Mouse (Mus musculus): Measurements from ENCODE around the gene Dlg2. TPM values are rescaled to one million over a fixed set of nuclear protein-coding genes. Genes with fewer than 3 reads are reported as not detected.

The Dlg2 gene
- 0.35 and 0.51 TPM in 2 replicates for polyA plus RNA-seq (2015; fragmentation: Nextera tagmentation; extraction: Ambion mirVana)

DNA sequence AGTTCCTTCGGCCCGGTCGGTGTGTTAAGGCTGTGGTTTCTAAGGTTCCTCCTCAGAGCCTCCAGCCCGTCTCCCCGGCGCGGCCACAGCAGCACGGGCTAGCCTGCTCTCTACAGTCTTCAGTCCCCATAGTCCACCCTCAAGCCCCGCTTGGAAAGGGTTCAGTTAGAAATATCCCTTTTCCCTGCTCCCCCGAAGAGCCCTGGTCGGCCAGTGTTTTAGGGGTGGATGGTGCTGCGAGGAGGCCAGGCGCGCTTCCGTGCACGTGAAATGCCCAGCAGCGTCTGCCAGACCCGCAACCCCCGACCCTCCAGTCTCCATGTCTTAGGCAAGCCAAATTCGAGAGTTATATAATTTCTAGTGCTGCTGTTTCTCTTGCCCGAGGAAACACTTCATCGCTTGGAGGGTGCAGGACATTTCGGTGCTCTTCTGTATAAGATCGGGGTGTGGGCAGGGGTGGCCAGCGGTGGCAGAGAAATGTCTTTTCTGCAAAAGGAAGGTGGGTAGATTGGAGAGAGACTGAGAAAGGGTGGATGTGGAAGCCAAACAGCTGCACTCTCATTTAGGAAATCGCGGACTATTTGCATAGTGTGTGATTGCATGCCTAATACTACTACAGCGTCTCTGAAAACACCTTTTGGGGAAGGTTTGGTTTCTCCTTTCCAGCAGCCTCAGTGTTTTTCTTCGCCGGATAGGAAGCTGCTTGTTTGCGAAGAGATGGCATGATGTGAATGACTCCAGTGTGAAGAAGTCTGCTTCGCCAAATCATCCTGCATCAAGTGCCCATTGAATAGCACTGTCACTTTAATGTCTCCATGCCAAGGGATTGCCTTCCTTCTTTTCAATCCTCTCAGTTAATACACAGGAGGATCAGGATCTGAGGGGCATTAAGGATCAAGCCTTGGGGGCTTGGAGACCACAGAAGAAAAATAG, at the start of gene Dlg2:
TSS of gene Dlg2 (plus strand) at position 360 of the 933 bp plus-strand sequence.
- peak within 1 kb of the TSS; percentile 97 for H3K4me2 ChIP-seq (ENCODE audit: low read depth, low read length)
- peak within 1 kb of the TSS; percentile 80 for H3K4me3 ChIP-seq (ENCODE audit: low read depth, low read length)
- H3K36me3 ChIP-seq (ENCODE audit: control insufficient read depth, insufficient read depth) = no peaks in the 10 kb centered on the region
- H3K9me3 ChIP-seq (replicated peaks; ENCODE audit: control insufficient read depth, low read length) = no peaks in the 10 kb centered on the region
- under 1% methylated on average over 32 of the region's 32 CpGs for WGBS (ENCODE audit: insufficient replicate concordance)
- peaks cover 11% of the 10 kb centered on the region for H3K4me1 ChIP-seq (ENCODE audit: control insufficient read depth, low read depth, low read length)
- peak within 1 kb of the TSS; percentile 82 for H3K9ac ChIP-seq (ENCODE audit: low read depth, low read length)
- H3K27me3 ChIP-seq (ENCODE audit: control insufficient read depth, insufficient read depth, low read depth, low read length) = peaks cover 6% of the 10 kb centered on the region
- H3K27ac ChIP-seq (ENCODE audit: low read length) = peak within 1 kb of the TSS; percentile 76
- no peak for ATAC-seq (ENCODE audit: low read depth)

DNA sequence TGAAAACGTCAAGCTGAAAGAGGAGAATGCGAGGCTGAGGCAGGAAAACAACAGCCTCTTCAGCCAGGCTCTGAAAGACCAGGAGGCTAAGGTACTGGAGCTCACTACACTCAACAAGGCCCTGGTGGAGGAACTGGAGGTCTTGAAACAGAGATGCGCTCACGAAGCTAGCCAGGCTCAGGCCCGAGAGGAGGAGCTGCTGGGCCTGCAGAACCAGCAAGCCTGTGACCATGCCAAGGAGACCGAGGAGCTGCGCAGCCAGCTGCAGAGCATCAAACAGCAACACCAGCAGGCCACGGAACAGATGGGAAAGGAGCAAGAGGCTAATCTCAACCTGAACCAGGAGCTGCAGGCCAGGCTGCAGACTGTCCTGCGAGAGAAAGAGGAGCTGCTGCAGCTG, 49.5 kb upstream of the Dlg2 start:
- ATAC-seq (ENCODE audit: low read depth) = no peak
- Histone ChIP-seq H3K36me3 (ENCODE audit: control insufficient read depth, insufficient read depth) (no peaks in the 10 kb centered on the region), H3K27ac (ENCODE audit: low read length) (no peak overlapping the region), H3K9me3 (replicated peaks; ENCODE audit: control insufficient read depth, low read length) (no peaks in the 10 kb centered on the region), H3K4me1 (ENCODE audit: control insufficient read depth, low read depth, low read length) (no peaks in the 10 kb centered on the region), H3K27me3 (ENCODE audit: control insufficient read depth, insufficient read depth, low read depth, low read length) (no peaks in the 10 kb centered on the region), H3K4me2 (ENCODE audit: low read depth, low read length) (peak overlapping the region; percentile 63; the same call in 1 of the 2 replicates), H3K9ac (ENCODE audit: low read depth, low read length) (no peak overlapping the region), H3K4me3 (ENCODE audit: low read depth, low read length) (peak overlapping the region; percentile 42; the same call in 1 of the 2 replicates)
- WGBS (ENCODE audit: insufficient replicate concordance) = 53% methylated on average over 9 of the region's 9 CpGs

DNA sequence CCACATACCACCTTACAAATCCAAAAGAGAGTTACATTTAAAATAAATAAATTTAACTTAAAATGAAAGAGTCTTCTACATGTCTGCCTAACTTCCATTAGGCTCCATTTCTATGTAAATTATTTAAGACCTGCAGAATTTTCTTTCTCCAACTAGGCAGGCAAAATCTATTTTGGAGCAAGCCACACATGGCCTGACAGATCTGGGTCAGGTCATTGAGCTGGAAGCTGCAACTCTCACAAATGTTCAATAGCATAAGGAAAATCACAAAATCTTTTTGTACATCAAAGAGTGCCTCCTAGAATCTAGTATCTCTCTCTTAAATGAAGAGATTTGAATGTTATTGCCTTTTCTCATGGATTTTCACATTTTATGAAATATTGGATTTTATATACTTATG, 44.3 kb upstream of the Dlg2 start:
- no peak overlapping the region for H3K27ac ChIP-seq (ENCODE audit: low read length)
- no peaks in the 10 kb centered on the region for H3K36me3 ChIP-seq (ENCODE audit: control insufficient read depth, insufficient read depth)
- H3K4me2 ChIP-seq (ENCODE audit: low read depth, low read length) = no peak overlapping the region
- H3K9me3 ChIP-seq (replicated peaks; ENCODE audit: control insufficient read depth, low read length) = no peaks in the 10 kb centered on the region
- no peak for ATAC-seq (ENCODE audit: low read depth)
- no peak overlapping the region for H3K4me3 ChIP-seq (ENCODE audit: low read depth, low read length)
- no peak overlapping the region for H3K9ac ChIP-seq (ENCODE audit: low read depth, low read length)
- no peaks in the 10 kb centered on the region for H3K4me1 ChIP-seq (ENCODE audit: control insufficient read depth, low read depth, low read length)
- H3K27me3 ChIP-seq (ENCODE audit: control insufficient read depth, insufficient read depth, low read depth, low read length) = no peaks in the 10 kb centered on the region

DNA sequence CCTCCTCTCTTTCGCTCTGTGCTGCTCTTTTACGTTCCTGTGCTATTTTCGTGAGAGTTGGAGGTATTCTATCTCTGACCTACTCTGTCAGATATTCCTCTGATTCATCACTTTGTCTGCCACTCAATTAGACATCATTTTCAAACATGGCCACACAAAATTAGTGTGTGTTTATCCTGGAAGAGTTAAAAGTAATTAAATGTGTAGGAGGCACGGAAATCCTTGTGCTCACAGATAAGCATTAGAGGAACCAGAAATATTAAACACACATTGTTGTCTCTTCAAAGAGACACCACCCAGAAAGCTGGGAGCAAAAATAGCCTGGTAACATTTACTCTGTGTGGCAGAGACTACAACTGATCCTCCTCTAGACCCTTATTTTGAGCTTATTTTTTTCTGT, 36.4 kb upstream of the Dlg2 start:
- Histone ChIP-seq H3K4me1 (ENCODE audit: control insufficient read depth, low read depth, low read length) (no peaks in the 10 kb centered on the region), H3K27ac (ENCODE audit: low read length) (no peak overlapping the region), H3K4me2 (ENCODE audit: low read depth, low read length) (no peak overlapping the region), H3K4me3 (ENCODE audit: low read depth, low read length) (no peak overlapping the region), H3K9ac (ENCODE audit: low read depth, low read length) (no peak overlapping the region), H3K27me3 (ENCODE audit: control insufficient read depth, insufficient read depth, low read depth, low read length) (no peaks in the 10 kb centered on the region), H3K9me3 (replicated peaks; ENCODE audit: control insufficient read depth, low read length) (no peaks in the 10 kb centered on the region), H3K36me3 (ENCODE audit: control insufficient read depth, insufficient read depth) (no peaks in the 10 kb centered on the region)
- 79% methylated on average over 4 of the region's 4 CpGs for WGBS (ENCODE audit: insufficient replicate concordance)
- ATAC-seq (ENCODE audit: low read depth) = no peak

DNA sequence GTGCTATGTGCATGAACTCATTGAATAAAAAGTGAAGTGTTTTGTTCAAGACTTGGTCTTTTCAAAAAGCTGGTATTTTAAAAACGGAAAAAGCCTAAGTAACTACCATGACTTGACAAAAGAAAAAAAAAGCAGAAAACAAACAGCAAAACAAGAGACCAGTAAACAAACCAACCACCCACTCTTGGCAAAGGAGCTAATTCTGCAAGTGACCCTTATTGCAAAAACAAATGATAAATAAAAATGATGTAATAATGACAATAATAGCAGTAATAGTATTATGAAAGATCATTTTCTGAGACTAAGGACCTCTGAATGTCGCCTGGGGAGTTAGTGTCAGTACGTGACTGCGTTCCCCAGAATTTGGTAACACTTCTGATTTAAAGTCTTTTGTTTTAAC, 34.4 kb upstream of the Dlg2 start:
- Histone ChIP-seq H3K27me3 (ENCODE audit: control insufficient read depth, insufficient read depth, low read depth, low read length) (no peaks in the 10 kb centered on the region), H3K4me3 (ENCODE audit: low read depth, low read length) (peak overlapping the region; percentile 100), H3K4me2 (ENCODE audit: low read depth, low read length) (peak overlapping the region; percentile 76), H3K9me3 (replicated peaks; ENCODE audit: control insufficient read depth, low read length) (no peaks in the 10 kb centered on the region), H3K9ac (ENCODE audit: low read depth, low read length) (peak overlapping the region; percentile 73), H3K36me3 (ENCODE audit: control insufficient read depth, insufficient read depth) (no peaks in the 10 kb centered on the region; the same call in none of the 2 replicates), H3K27ac (ENCODE audit: low read length) (peak overlapping the region; percentile 96), H3K4me1 (ENCODE audit: control insufficient read depth, low read depth, low read length) (no peaks in the 10 kb centered on the region)
- WGBS (ENCODE audit: insufficient replicate concordance) = 12% methylated on average over 4 of the region's 4 CpGs
- ATAC-seq (ENCODE audit: low read depth) = no peak

DNA sequence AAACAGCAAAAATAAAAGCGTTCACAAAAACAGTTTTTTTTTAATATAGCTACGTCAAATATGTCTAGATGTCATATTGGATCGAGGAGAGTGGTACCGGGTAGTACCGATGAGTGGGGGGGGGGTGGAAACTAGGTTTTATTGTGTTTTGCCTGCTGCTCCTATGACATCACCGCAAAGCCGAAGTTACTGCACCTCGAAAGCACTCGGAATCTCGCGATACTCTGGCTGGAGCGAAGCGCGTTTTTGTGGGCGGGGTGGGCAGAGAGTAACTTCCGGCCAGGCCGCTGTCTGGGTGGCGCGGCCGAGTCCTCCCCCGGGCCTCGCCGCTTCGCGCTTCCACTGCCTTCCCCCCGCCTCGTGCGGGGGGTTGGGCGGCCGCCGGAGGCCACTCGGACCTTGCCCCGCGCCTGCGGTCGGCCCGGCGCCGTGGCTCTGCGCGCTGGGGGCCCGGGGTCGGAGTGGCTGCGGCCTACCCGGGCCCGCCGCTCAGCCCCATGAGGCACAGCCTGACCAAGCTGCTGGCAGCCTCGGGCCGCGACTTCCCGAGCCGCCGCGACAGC, 33.9 kb upstream of the Dlg2 start, which contains the start of gene Crebzf:
TSS of gene Crebzf (plus strand) at position 212 of the 563 bp plus-strand sequence.
- Histone ChIP-seq H3K4me3 (ENCODE audit: low read depth, low read length) (peak within 1 kb of the TSS; percentile 100), H3K4me1 (ENCODE audit: control insufficient read depth, low read depth, low read length) (no peaks in the 10 kb centered on the region), H3K27me3 (ENCODE audit: control insufficient read depth, insufficient read depth, low read depth, low read length) (no peaks in the 10 kb centered on the region), H3K9me3 (replicated peaks; ENCODE audit: control insufficient read depth, low read length) (no peaks in the 10 kb centered on the region), H3K4me2 (ENCODE audit: low read depth, low read length) (peak within 1 kb of the TSS; percentile 76), H3K27ac (ENCODE audit: low read length) (peak within 1 kb of the TSS; percentile 96), H3K36me3 (ENCODE audit: control insufficient read depth, insufficient read depth) (peaks cover 3% of the 10 kb centered on the region), H3K9ac (ENCODE audit: low read depth, low read length) (peak within 1 kb of the TSS; percentile 99)
- peak; percentile 93 for ATAC-seq (ENCODE audit: low read depth)
- WGBS (ENCODE audit: insufficient replicate concordance) = under 1% methylated on average over 54 of the region's 54 CpGs

DNA sequence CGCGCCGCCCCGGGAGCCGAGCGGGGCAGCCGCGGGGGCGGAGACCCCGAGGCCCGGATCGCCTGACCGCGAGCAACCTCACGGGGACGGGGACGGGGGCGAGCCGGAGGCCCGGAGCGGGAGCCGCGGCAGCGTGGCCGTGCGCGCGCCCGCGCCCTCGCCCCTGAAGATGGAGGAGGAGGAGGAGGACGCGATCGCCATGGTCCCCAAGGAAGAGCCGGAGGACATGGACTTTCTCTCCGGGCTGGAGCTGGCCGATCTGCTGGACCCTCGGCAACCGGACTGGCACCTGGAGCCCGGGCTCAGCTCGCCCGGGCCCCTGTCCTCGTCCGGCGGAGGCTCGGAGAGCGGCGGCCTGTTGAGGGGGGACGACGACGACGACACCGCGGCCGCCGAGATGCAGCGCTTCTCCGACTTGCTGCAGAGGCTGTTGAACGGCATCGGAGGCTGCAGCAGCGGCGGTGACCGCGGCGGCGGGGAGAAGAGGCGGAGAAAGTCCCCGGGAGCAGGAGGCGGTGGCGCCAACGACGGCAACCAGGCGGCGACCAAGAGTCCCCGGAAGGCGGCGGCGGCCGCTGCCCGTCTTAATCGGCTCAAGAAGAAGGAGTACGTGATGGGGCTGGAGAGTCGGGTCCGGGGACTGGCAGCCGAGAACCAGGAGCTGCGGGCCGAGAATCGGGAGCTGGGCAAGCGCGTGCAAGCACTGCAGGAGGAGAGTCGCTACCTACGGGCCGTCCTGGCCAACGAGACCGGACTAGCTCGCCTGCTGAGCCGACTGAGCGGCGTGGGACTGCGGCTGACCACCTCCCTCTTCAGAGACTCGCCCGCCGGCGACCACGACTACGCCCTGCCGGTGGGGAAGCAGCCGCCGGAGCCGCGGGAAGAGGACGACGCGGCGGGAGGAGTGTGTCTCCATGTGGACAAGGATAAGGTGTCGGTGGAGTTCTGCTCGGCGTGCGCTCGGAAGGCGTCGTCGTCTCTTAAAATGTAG, 33.1 kb upstream of the Dlg2 start:
- Histone ChIP-seq H3K9me3 (replicated peaks; ENCODE audit: control insufficient read depth, low read length) (no peaks in the 10 kb centered on the region), H3K27me3 (ENCODE audit: control insufficient read depth, insufficient read depth, low read depth, low read length) (no peaks in the 10 kb centered on the region), H3K4me2 (ENCODE audit: low read depth, low read length) (peak overlapping the region; percentile 76), H3K27ac (ENCODE audit: low read length) (peak overlapping the region; percentile 96), H3K4me3 (ENCODE audit: low read depth, low read length) (peak overlapping the region; percentile 100), H3K9ac (ENCODE audit: low read depth, low read length) (peak overlapping the region; percentile 99), H3K36me3 (ENCODE audit: control insufficient read depth, insufficient read depth) (peaks cover 4% of the 10 kb centered on the region), H3K4me1 (ENCODE audit: control insufficient read depth, low read depth, low read length) (no peaks in the 10 kb centered on the region)
- peak; percentile 63 for ATAC-seq (ENCODE audit: low read depth)
- under 1% methylated on average over 117 of the region's 123 CpGs for WGBS (ENCODE audit: insufficient replicate concordance)

DNA sequence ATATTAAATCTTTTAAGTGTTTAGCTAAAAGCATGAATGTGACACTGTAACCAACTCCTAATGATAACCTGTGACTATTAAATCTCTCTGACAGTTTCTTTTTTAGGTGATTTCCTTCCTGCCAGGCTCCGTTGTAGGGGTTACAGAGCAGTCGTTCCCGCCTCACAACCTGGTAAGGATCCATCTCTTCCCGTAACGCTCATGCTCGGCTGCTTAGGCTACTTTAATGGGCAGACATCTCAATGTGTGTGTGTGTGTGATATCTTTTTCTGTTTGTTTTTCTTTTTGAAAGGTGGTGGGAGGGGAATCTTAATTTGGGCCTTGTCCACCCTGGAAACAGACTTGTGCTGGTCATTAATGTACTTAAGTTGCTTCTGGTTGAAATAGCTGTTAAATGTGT, 32.3 kb upstream of the Dlg2 start:
- Histone ChIP-seq H3K4me1 (ENCODE audit: control insufficient read depth, low read depth, low read length) (no peaks in the 10 kb centered on the region), H3K27ac (ENCODE audit: low read length) (peak overlapping the region; percentile 96), H3K27me3 (ENCODE audit: control insufficient read depth, insufficient read depth, low read depth, low read length) (no peaks in the 10 kb centered on the region), H3K4me3 (ENCODE audit: low read depth, low read length) (peak overlapping the region; percentile 100), H3K4me2 (ENCODE audit: low read depth, low read length) (peak overlapping the region; percentile 76), H3K9me3 (replicated peaks; ENCODE audit: control insufficient read depth, low read length) (no peaks in the 10 kb centered on the region), H3K36me3 (ENCODE audit: control insufficient read depth, insufficient read depth) (peaks cover 6% of the 10 kb centered on the region), H3K9ac (ENCODE audit: low read depth, low read length) (peak overlapping the region; percentile 99)
- no peak for ATAC-seq (ENCODE audit: low read depth)
- 0% methylated on average over 6 of the region's 6 CpGs for WGBS (ENCODE audit: insufficient replicate concordance)

Data from liver, embryonic 16.5 days (tissue).